In the genomic region with DNA sequence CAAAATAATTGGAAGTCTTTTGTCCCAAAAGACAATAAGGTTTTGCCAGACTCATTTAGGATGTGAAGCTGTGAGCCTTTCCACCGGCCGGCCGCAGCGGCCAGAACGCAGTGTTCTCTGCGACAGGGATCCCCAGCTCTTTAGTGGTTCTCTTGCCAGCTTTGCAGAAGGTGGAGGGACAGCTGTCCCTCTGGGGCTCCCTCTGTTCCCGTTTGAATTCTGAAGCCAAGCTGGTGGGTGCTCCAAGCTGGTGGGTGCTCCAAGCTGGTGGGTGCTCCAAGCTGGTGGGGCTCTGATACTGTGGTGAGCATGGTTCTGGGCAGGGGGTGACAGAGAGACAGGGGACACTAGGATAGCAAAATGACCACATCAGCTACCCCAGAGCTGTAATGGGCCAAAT, we compare ENCODE assay signal across 12 mouse cellular contexts. TPM values are rescaled to one million over a fixed set of nuclear protein-coding genes. Genes with fewer than 3 reads are reported as not detected.
A peak's percentile ranks its signal among the peaks of the same experiment; 100 is the strongest.
DNase-seq lines count a peak whose midpoint lies in the region; ATAC-seq and TF ChIP-seq lines count a peak whose summit lies in the region.
"Had no signal": no experiment of that assay in that cellular context is flagged by ENCODE, and none has a peak within 500 bp of the region (broad histone marks: within the 10 kb centered on the region; RNA-seq: fewer than 3 reads in every experiment).

No protein-coding gene starts in this region.

- peak overlapping the region; percentile 40; the same call in 1 of the 2 replicates for H3K9ac ChIP-seq in heart, embryonic 13.5 days
- H3K9ac ChIP-seq in lung, embryonic 16.5 days (ENCODE audit: low read length): no peak overlapping the region
- no peak overlapping the region for H3K9ac ChIP-seq in neural tube, embryonic 15.5 days (replicated peaks)
- H3K9ac ChIP-seq: liver, postnatal 0 days; midbrain, embryonic 12.5 days; neural tube, embryonic 12.5 days had no signal

- no peaks in the 10 kb centered on the region for H3K27me3 ChIP-seq in heart, embryonic 13.5 days (replicated peaks)
- H3K27me3 ChIP-seq in lung, embryonic 16.5 days (ENCODE audit: control insufficient read depth, insufficient read depth, low read depth, low read length): no peaks in the 10 kb centered on the region
- no peaks in the 10 kb centered on the region for H3K27me3 ChIP-seq in neural tube, embryonic 15.5 days (replicated peaks)
- H3K27me3 ChIP-seq: neural tube, embryonic 12.5 days had no signal

- H3K36me3 ChIP-seq in heart, embryonic 13.5 days: no peaks in the 10 kb centered on the region
- no peaks in the 10 kb centered on the region for H3K36me3 ChIP-seq in lung, embryonic 16.5 days (ENCODE audit: control insufficient read depth, insufficient read depth, low read length)
- no peaks in the 10 kb centered on the region for H3K36me3 ChIP-seq in neural tube, embryonic 15.5 days
- H3K36me3 ChIP-seq: midbrain, embryonic 12.5 days; neural tube, embryonic 12.5 days had no signal

- no peak for DNase-seq in heart, adult 8-10 months (ENCODE audit: low spot score)
- DNase-seq in lung, postnatal 10 days: no peak
- peak; percentile 73 to 77 for DNase-seq in layer of hippocampus, adult 2 months (ENCODE audit: low spot score in 2 of 2)
- no peak for DNase-seq in left cerebral cortex, postnatal 25 days (ENCODE audit: low spot score in 2 of 2)
- DNase-seq: cerebellum, adult 18-20 months; liver, postnatal 0 days had no signal

- intact Hi-C loops in left cerebral cortex, postnatal 25 days (cut with DNase I): no loop called here

- no peak for TF ChIP-seq CTCF in layer of hippocampus, adult 2 months (conservative IDR thresholded peaks at IDR 0.05)

- H3K4me3 ChIP-seq in heart, embryonic 13.5 days: no peak overlapping the region
- H3K4me3 ChIP-seq in lung, embryonic 16.5 days (ENCODE audit: low read length): no peak overlapping the region
- no peak overlapping the region for H3K4me3 ChIP-seq in layer of hippocampus, adult 2 months
- H3K4me3 ChIP-seq in neural tube, embryonic 15.5 days (replicated peaks): no peak overlapping the region
- H3K4me3 ChIP-seq: midbrain, embryonic 12.5 days; neural tube, embryonic 12.5 days had no signal

- peaks cover 30% of the 10 kb centered on the region for H3K4me1 ChIP-seq in heart, embryonic 13.5 days
- peaks cover 23% of the 10 kb centered on the region for H3K4me1 ChIP-seq in lung, embryonic 16.5 days (replicated peaks; ENCODE audit: control insufficient read depth, insufficient read depth, low read length)
- peaks cover 14% of the 10 kb centered on the region for H3K4me1 ChIP-seq in neural tube, embryonic 15.5 days

- no peaks in the 10 kb centered on the region for H3K9me3 ChIP-seq in heart, embryonic 13.5 days
- no peaks in the 10 kb centered on the region for H3K9me3 ChIP-seq in lung, embryonic 16.5 days (ENCODE audit: control insufficient read depth, low read length)
- no peaks in the 10 kb centered on the region for H3K9me3 ChIP-seq in neural tube, embryonic 15.5 days (replicated peaks)
- H3K9me3 ChIP-seq: midbrain, embryonic 12.5 days; neural tube, embryonic 12.5 days had no signal

- peak overlapping the region; percentile 87 for H3K27ac ChIP-seq in heart, embryonic 13.5 days (replicated peaks)
- peak overlapping the region; percentile 5 for H3K27ac ChIP-seq in lung, embryonic 16.5 days (ENCODE audit: low read length)
- H3K27ac ChIP-seq in layer of hippocampus, adult 2 months: peak overlapping the region; percentile 60
- 0 out of 2 replicates have a peak overlapping the region, but pooled peaks have one; percentile 28 for H3K27ac ChIP-seq in neural tube, embryonic 15.5 days (replicated peaks)
- H3K27ac ChIP-seq: neural tube, embryonic 12.5 days had no signal

- 78% methylated on average over 7 of the region's 7 CpGs for WGBS in heart, embryonic 13.5 days
- WGBS in lung, embryonic 16.5 days: 71% methylated on average over 7 of the region's 7 CpGs
- WGBS in neural tube, embryonic 15.5 days: 55% methylated on average over 7 of the region's 7 CpGs

- H3K4me2 ChIP-seq in heart, embryonic 13.5 days: no peak overlapping the region
- no peak overlapping the region for H3K4me2 ChIP-seq in lung, embryonic 16.5 days (ENCODE audit: low read depth, low read length)
- H3K4me2 ChIP-seq in neural tube, embryonic 15.5 days: no peak overlapping the region
- H3K4me2 ChIP-seq: midbrain, embryonic 12.5 days; neural tube, embryonic 12.5 days had no signal

- no peak for ATAC-seq in heart, embryonic 13.5 days (ENCODE audit: extremely low read depth, insufficient number of reproducible peaks, low FRiP score, low TSS enrichment)
- ATAC-seq in lung, embryonic 16.5 days (ENCODE audit: low read depth): no peak
- no peak for ATAC-seq in neural tube, embryonic 15.5 days (ENCODE audit: low FRiP score)
- ATAC-seq: forebrain, embryonic 14.5 days; liver, postnatal 0 days had no signal

RNA-seq across cellular contexts. Expression of gene Disc1, which starts 30.5 kb away (rescaled TPM):
- polyA plus RNA-seq in heart, embryonic 13.5 days (2015; fragmentation: Nextera tagmentation; extraction: Ambion mirVana): 2.2 and 2.4 TPM in 2 replicates
- total RNA-seq in heart, adult 8-10 months (2022): 1 to 10 TPM in 2 of 4 experiments, under 1 TPM in 2; 0.87 to 1.8 (median 1.2) TPM
- 2.6 and 2.8 TPM in 2 replicates for polyA plus RNA-seq in lung, embryonic 16.5 days (2015; fragmentation: Nextera tagmentation; extraction: Ambion mirVana)
- total RNA-seq in layer of hippocampus, adult 2 months (2021): 1 to 10 TPM; 5.6 to 6.1 TPM
- polyA plus RNA-seq in neural tube, embryonic 15.5 days (2015; fragmentation: Nextera tagmentation; extraction: Ambion mirVana): 1.8 TPM in 2 replicates
- 1 to 10 TPM; 2.5 to 3.1 TPM for total RNA-seq in left cerebral cortex, postnatal 25 days (2021)

Comparison
In these comparisons a context has a peak if more than half of its experiments do, and no peak if none do; other contexts are left out.
1. H3K27ac ChIP-seq: peak in every context shown above with its lines; median percentile 87 in heart, embryonic 13.5 days; 60 in layer of hippocampus, adult 2 months; 28 in neural tube, embryonic 15.5 days; 5 in lung, embryonic 16.5 days.
2. DNase-seq: peak in layer of hippocampus, adult 2 months (2 of 2); none in heart, adult 8-10 months (single experiment), lung, postnatal 10 days (single experiment) and left cerebral cortex, postnatal 25 days (0 of 2).